Mouse (Mus musculus): ENCODE results near the gene Mast4. TPM values are rescaled to one million over a fixed set of nuclear protein-coding genes. Genes with fewer than 3 reads are reported as not detected.

Mast4 gene
- polyA plus RNA-seq, 1 experiment from 2014 or later, result 10.5 TPM

GRCm38 (mm10) chr13:102931951-102932350 lies 402.3 kb downstream of the Mast4 start:
- no peak for ATAC-seq
- TF ChIP-seq CTCF (IDR thresholded peaks at IDR 0.05), result no peak
- DNase-seq (ENCODE audit: low read depth, low spot score), result no peak
- in situ Hi-C loops (cut with MboI; ENCODE audit: low pct_unique_long_range_greater_than_20kb), result no loop called here
- ChIA-PET POLR2A (interaction anchor here (1.2 kb wide), 1 partner anchor 91 kb away, joined by 3 read pairs; no protein-coding TSS in a partner anchor), CTCF (no interaction called here)
- H3K27me3 ChIP-seq, result no peaks in the 10 kb centered on the region

GRCm38 (mm10) chr13:102925844-102926598 lies 408.3 kb downstream of the Mast4 start:
- peak; percentile 46 for TF ChIP-seq CTCF (IDR thresholded peaks at IDR 0.05)
- POLR2A ChIA-PET, result interaction anchor here (0.6 kb wide), 1 partner anchor 86 kb away, joined by 4 read pairs; no protein-coding TSS in a partner anchor
- ATAC-seq, result no peak
- in situ Hi-C loops (cut with MboI; ENCODE audit: low pct_unique_long_range_greater_than_20kb), result no loop called here
- CTCF ChIA-PET, result interaction anchor here (0.9 to 1.3 kb wide), 3 partner anchors 15 to 153 kb away, joined by 3 read pairs; no protein-coding TSS in a partner anchor
- H3K27me3 ChIP-seq, result no peaks in the 10 kb centered on the region
- no peak for DNase-seq (ENCODE audit: low read depth, low spot score)

- POLR2A ChIA-PET, result no interaction called here
- CTCF ChIA-PET, result no interaction called here
- H3K27me3 ChIP-seq, result no peaks in the 10 kb centered on the region
- in situ Hi-C loops (cut with MboI; ENCODE audit: low pct_unique_long_range_greater_than_20kb), result no loop called here
- DNase-seq (ENCODE audit: low read depth, low spot score) (no peak), ATAC-seq (no peak)
- no peak for TF ChIP-seq CTCF (IDR thresholded peaks at IDR 0.05)
Observed at GRCm38 (mm10) chr13:102919741-102920140, 414.6 kb downstream of the Mast4 start.

- no peaks in the 10 kb centered on the region for H3K27me3 ChIP-seq
- CTCF ChIA-PET, result interaction anchor here (1.1 kb wide), 1 partner anchor 45 kb away, joined by 3 read pairs; no protein-coding TSS in a partner anchor
- POLR2A ChIA-PET, result no interaction called here
- DNase-seq (ENCODE audit: low read depth, low spot score) (no peak), ATAC-seq (no peak)
- in situ Hi-C loops (cut with MboI; ENCODE audit: low pct_unique_long_range_greater_than_20kb), result no loop called here
- no peak for TF ChIP-seq CTCF (IDR thresholded peaks at IDR 0.05)
Observed at GRCm38 (mm10) chr13:102918616-102919015, 415.7 kb downstream of the Mast4 start.

- ATAC-seq, result no peak
- ChIA-PET CTCF (no interaction called here), POLR2A (no interaction called here)
- no peak for TF ChIP-seq CTCF (IDR thresholded peaks at IDR 0.05)
- no peaks in the 10 kb centered on the region for H3K27me3 ChIP-seq
- no peak for DNase-seq (ENCODE audit: low read depth, low spot score)
- in situ Hi-C loops (cut with MboI; ENCODE audit: low pct_unique_long_range_greater_than_20kb), result no loop called here
Observed at GRCm38 (mm10) chr13:102915341-102915740, 419.0 kb downstream of the Mast4 start.

GRCm38 (mm10) chr13:102914800-102915199 lies 419.5 kb downstream of the Mast4 start:
- POLR2A ChIA-PET, result no interaction called here
- DNase-seq (ENCODE audit: low read depth, low spot score) (no peak), ATAC-seq (no peak)
- CTCF ChIA-PET, result no interaction called here
- TF ChIP-seq CTCF (IDR thresholded peaks at IDR 0.05), result no peak
- in situ Hi-C loops (cut with MboI; ENCODE audit: low pct_unique_long_range_greater_than_20kb), result no loop called here
- H3K27me3 ChIP-seq, result no peaks in the 10 kb centered on the region

GRCm38 (mm10) chr13:102913919-102914318 lies 420.4 kb downstream of the Mast4 start:
- no peak for TF ChIP-seq CTCF (IDR thresholded peaks at IDR 0.05)
- ChIA-PET CTCF (no interaction called here), POLR2A (no interaction called here)
- ATAC-seq, result no peak
- H3K27me3 ChIP-seq, result no peaks in the 10 kb centered on the region
- no peak for DNase-seq (ENCODE audit: low read depth, low spot score)
- in situ Hi-C loops (cut with MboI; ENCODE audit: low pct_unique_long_range_greater_than_20kb), result no loop called here

GRCm38 (mm10) chr13:102912867-102913266 lies 421.4 kb downstream of the Mast4 start:
- no peak for DNase-seq (ENCODE audit: low read depth, low spot score)
- ATAC-seq, result no peak
- POLR2A ChIA-PET, result no interaction called here
- no peak for TF ChIP-seq CTCF (IDR thresholded peaks at IDR 0.05)
- in situ Hi-C loops (cut with MboI; ENCODE audit: low pct_unique_long_range_greater_than_20kb), result no loop called here
- no peaks in the 10 kb centered on the region for H3K27me3 ChIP-seq
- CTCF ChIA-PET, result no interaction called here

- ChIA-PET CTCF (interaction anchor here (1.0 to 1.6 kb wide), 2 partner anchors 16 to 212 kb away, joined by 3 to 4 read pairs; no protein-coding TSS in a partner anchor), POLR2A (interaction anchor here (0.7 to 1.4 kb wide), 2 partner anchors 14 to 200 kb away, joined by 3 to 4 read pairs; no protein-coding TSS in a partner anchor)
- H3K27me3 ChIP-seq, result no peaks in the 10 kb centered on the region
- DNase-seq (ENCODE audit: low read depth, low spot score) (no peak), ATAC-seq (no peak)
- TF ChIP-seq CTCF (IDR thresholded peaks at IDR 0.05), result peak; percentile 49
- in situ Hi-C loops (cut with MboI; ENCODE audit: low pct_unique_long_range_greater_than_20kb), result loop anchor here (10.0 kb wide), 2 partner anchors 205 to 225 kb away; no protein-coding TSS in a partner anchor
Observed at GRCm38 (mm10) chr13:102909654-102910418, 424.5 kb downstream of the Mast4 start.

- ChIA-PET CTCF (no interaction called here), POLR2A (no interaction called here)
- no peak for TF ChIP-seq CTCF (IDR thresholded peaks at IDR 0.05)
- in situ Hi-C loops (cut with MboI; ENCODE audit: low pct_unique_long_range_greater_than_20kb), result loop anchor here (10.0 kb wide), 2 partner anchors 208 to 222 kb away; no protein-coding TSS in a partner anchor
- no peak for ATAC-seq
- no peaks in the 10 kb centered on the region for H3K27me3 ChIP-seq
- DNase-seq (ENCODE audit: low read depth, low spot score), result no peak
Observed at GRCm38 (mm10) chr13:102906661-102907009, 427.7 kb downstream of the Mast4 start.
